Mouse (Mus musculus): ENCODE measurements around the gene Gm21294.
"Not testable (repeated sequence)": the region's sequence is repeated elsewhere in the genome, so short reads cannot be mapped to it uniquely, and the experiment has no call there.

The Gm21294 gene

GRCm38 (mm10) chrY:89052506-89052905 lies at the start of gene Gm21294:
TSS of gene Gm21294 (plus strand) at chrY:89052806.
- not testable (repeated sequence) for DNase-seq (ENCODE audit: low read depth, low spot score)

- not testable (repeated sequence) for DNase-seq (ENCODE audit: low read depth, low spot score)
Observed at GRCm38 (mm10) chrY:89126246-89126645, 73.6 kb downstream of the Gm21294 start.
